Comparison of ENCODE assay signal across 8 mouse cellular contexts in the genomic region with DNA sequence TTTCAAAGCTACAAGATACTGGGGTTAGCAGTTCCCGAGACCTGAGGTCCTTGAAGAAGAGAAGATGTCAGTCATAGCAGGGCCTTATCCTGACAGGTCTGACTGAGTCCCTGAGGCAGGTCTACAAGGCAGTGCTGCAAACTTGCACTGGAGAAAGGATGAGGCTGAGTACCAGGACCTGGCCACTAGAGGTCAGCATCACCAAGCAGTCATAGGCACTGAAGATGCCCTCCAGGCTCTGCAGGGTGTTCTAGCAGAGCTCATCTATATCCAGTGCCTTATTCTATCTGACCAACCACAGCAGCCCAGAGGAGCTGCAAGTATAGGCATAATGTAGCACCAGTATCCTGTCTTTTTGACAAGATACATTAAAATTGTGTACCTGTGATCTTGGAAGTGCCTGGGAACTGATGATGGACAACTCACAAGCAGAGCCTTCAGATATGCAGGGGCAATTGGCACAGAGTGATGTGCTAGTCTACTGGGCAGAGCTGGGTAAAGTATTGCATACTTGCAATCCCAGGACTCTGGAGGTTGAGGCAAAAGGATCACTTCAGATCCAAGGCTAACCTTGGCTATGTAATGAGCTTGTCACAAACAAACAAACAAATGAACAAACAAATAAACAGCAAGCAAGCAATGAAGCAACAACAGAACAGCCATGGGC. TPM values are rescaled to one million over a fixed set of nuclear protein-coding genes. Genes with fewer than 3 reads are reported as not detected.
A peak's percentile ranks its signal among the peaks of the same experiment; 100 is the strongest.
DNase-seq lines count a peak whose midpoint lies in the region; ATAC-seq and TF ChIP-seq lines count a peak whose summit lies in the region.

No protein-coding gene starts in this region.

- intact Hi-C loops in gastrocnemius, postnatal 36 days (cut with DNase I), result loop anchor here (1.0 to 5.0 kb wide), 2 partner anchors 122 to 438 kb away; no protein-coding TSS in a partner anchor
- intact Hi-C loops in left cerebral cortex, postnatal 4 days (cut with DNase I), result loop anchor here (2.0 to 10.0 kb wide), 3 partner anchors 123 to 1341 kb away; no protein-coding TSS in a partner anchor

- H3K9ac ChIP-seq in midbrain, embryonic 11.5 days (ENCODE audit: low read length), result no peak overlapping the region

- peak; percentile 82; the same call in 1 of the 2 replicates for TF ChIP-seq CTCF in small intestine, adult 2 months (IDR thresholded peaks at IDR 0.05; ENCODE audit: extremely low read depth, insufficient read length, insufficient replicate concordance, low read depth, low read length)

- H3K4me3 ChIP-seq in midbrain, embryonic 11.5 days (ENCODE audit: low read depth, low read length), result no peak overlapping the region
- H3K4me3 ChIP-seq in small intestine, adult 2 months (ENCODE audit: low read depth, low read length), result no peak overlapping the region

- H3K4me2 ChIP-seq in midbrain, embryonic 11.5 days, result no peak overlapping the region

- ATAC-seq in midbrain, embryonic 11.5 days (ENCODE audit: low FRiP score), result peak; percentile 92

- H3K4me1 ChIP-seq in midbrain, embryonic 11.5 days (ENCODE audit: control insufficient read depth, insufficient read depth, low read length), result no peaks in the 10 kb centered on the region
- no peaks in the 10 kb centered on the region for H3K4me1 ChIP-seq in small intestine, adult 2 months (ENCODE audit: control insufficient read depth, insufficient read depth, insufficient read length, low read length)

- H3K27me3 ChIP-seq in midbrain, embryonic 11.5 days (ENCODE audit: control insufficient read depth, insufficient read depth, low read length), result no peaks in the 10 kb centered on the region
- H3K27me3 ChIP-seq in small intestine, adult 2 months (ENCODE audit: control insufficient read depth, insufficient read depth, low read length), result no peaks in the 10 kb centered on the region

- H3K27ac ChIP-seq in midbrain, embryonic 11.5 days (ENCODE audit: low read depth, low read length), result no peak overlapping the region
- no peak overlapping the region for H3K27ac ChIP-seq in small intestine, adult 2 months (ENCODE audit: insufficient read depth, low read depth, low read length)

- H3K9me3 ChIP-seq in midbrain, embryonic 11.5 days (ENCODE audit: control insufficient read depth, low read length), result no peaks in the 10 kb centered on the region

- TF ChIP-seq POLR2A in small intestine, adult 2 months (IDR thresholded peaks at IDR 0.05; ENCODE audit: low read depth, low read length), result no peak

- peak; percentile 73 for DNase-seq in 3T3-L1 (ENCODE audit: low read depth, low spot score)
- peak; percentile 81 for DNase-seq in adrenal gland, adult 2 months
- peak; percentile 43 for DNase-seq in embryo, embryonic 11.5 days (ENCODE audit: low read depth, low spot score)
- DNase-seq in gastrocnemius, postnatal 36 days, result peak; percentile 53 to 59
- peak; percentile 64 for DNase-seq in kidney, adult 18-20 months
- peak; percentile 81 for DNase-seq in left cerebral cortex, postnatal 4 days
- DNase-seq in midbrain, embryonic 11.5 days (ENCODE audit: low spot score, missing footprints), result peak; percentile 96

- 45% methylated on average over 1 of the region's 1 CpGs for WGBS in midbrain, embryonic 11.5 days
- 46% methylated on average over 1 of the region's 1 CpGs for WGBS in small intestine, adult 2 months

- no peaks in the 10 kb centered on the region for H3K36me3 ChIP-seq in midbrain, embryonic 11.5 days (ENCODE audit: control insufficient read depth, insufficient read depth, low read length)
- H3K36me3 ChIP-seq in small intestine, adult 2 months (ENCODE audit: control insufficient read depth, insufficient read depth, low read length), result no peaks in the 10 kb centered on the region

RNA-seq across cellular contexts. Expression of a gene that starts 12.0 kb away (rescaled TPM):
- 10 to 100 TPM in 1 of 2 experiments, 1 to 10 TPM in 1; 7.7 to 14.3 TPM for total RNA-seq in adrenal gland, adult 2 months (2021)
- polyA plus RNA-seq in adrenal gland, adult 2 months (2012; rRNA removed), result 9.4 and 12.1 TPM in 2 replicates
- 10 to 100 TPM in 1 of 2 experiments, 1 to 10 TPM in 1; 8.8 to 14.6 TPM for total RNA-seq in gastrocnemius, postnatal 36 days (2021)
- 10 to 100 TPM; 27.9 to 28.4 TPM for total RNA-seq in left cerebral cortex, postnatal 4 days (2021)
- 29.8 and 29.9 TPM in 2 replicates for polyA plus RNA-seq in midbrain, embryonic 11.5 days (2014; fragmentation: Nextera tagmentation; extraction: Ambion mirVana)
- 2.7 and 4.7 TPM in 2 replicates for polyA plus RNA-seq in small intestine, adult 2 months (2012; rRNA removed)

Comparison
In these comparisons a context has a peak if more than half of its experiments do, and no peak if none do; other contexts are left out.
1. DNase-seq: peak in every context shown above with its lines; median percentile 96 in midbrain, embryonic 11.5 days; 81 in adrenal gland, adult 2 months; 81 in left cerebral cortex, postnatal 4 days; 73 in 3T3-L1; 64 in kidney, adult 18-20 months; 56 in gastrocnemius, postnatal 36 days; 43 in embryo, embryonic 11.5 days.